Mouse (Mus musculus) bone marrow macrophage, adult 2 months (primary cell): ENCODE measurements around the gene Cirbp.

Source experiments
- CTCF ChIP-seq: IDR thresholded peaks from 2 replicates; pipeline ENCODE4 v1.5.1; 2012; ENCODE audit warnings: low read depth, mild to moderate bottlenecking, low read length, moderate library complexity
- POLR2A ChIP-seq: IDR thresholded peaks from 2 replicates; pipeline ENCODE4 v1.6.1; 2012; ENCODE audit warnings: mild to moderate bottlenecking, low read depth, low read length, borderline replicate concordance

GRCm38 (mm10) chr10:80164998-80165344 is 814 bp upstream of the Cirbp start:
- TF ChIP-seq CTCF (peak; percentile 97), POLR2A (no peak)
